Mouse (Mus musculus): ENCODE results near the gene Olfr535. TPM values are rescaled to one million over a fixed set of nuclear protein-coding genes. Genes with fewer than 3 reads are reported as not detected.

Olfr535 gene
- polyA plus RNA-seq (2012; rRNA removed; ENCODE audit: low replicate concordance) = not detected in 2 replicates

DNA sequence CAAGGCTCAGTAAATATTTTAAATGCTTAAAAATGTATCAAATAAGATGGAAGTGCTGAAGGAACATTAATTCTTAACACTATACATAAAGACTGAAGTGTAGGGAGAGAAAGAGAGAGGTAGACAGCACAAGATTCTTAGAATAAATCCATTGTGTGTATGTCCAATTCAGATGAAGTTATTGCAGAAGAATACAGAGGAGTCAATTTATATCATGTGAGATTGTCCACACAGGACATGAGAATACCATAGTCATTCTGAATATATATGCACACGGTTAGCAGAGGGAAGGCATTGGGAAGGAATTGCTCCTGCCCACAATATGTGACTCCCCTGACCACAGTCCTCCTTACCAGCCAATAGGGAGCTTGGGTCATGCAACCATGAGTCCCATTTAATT, at the start of gene Olfr535:
Olfr535 (plus strand) TSS at position 301 of the 400 bp plus-strand sequence.

DNA sequence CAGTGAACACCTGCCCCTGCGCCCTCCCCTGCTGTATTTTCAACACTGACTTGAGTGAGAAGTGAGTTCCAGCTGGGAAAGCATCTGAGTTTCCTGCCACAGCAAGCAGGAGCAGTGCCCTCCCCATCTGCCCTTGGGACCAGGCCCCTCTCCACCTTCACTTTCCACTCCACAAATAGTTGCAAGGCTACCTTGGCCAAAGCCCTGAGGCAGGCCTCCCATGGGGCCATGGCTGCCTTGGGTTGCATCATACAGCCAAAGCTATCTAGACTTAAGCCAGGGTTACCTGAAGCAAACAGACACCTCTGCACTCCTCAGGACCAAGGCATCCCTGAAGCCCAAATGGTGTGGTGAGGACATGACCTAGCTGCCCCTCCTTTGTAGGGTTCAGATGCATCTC, 20.9 kb upstream of the Olfr535 start, which contains the start of gene Olfr533:
Olfr533 (plus strand) TSS at position 301 of the 400 bp plus-strand sequence.

DNA sequence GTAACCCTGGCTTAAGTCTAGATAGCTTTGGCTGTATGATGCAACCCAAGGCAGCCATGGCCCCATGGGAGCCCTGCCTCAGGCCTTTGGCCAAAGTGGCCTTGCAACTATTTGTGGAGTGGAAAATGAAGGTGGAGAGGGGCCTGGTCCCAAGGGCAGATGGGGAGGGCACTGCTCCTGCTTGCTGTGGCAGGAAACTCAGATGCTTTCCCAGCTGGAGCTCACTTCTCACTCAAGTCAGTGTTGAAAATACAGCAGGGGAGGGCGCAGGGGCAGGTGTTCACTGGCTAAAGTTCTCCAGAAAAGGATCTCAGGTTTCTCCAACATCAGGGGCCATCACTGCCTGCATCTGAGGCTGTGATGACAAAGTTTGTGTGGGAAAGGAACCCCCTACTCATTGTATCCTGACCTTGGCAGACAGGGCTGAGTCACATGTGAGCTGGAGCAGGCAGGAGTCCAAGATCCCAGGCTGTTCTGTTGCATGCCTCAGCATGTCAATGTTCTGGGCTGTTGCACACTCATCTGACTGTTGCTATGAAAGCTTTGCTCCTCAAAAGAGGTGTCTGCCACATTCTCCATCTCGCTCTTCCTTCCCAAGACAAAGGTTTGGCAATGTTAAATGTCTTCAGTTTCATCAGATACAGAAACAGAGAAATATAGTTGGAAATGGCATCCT, 23.5 kb downstream of the Olfr535 start, which contains the start of gene Olfr536:
Olfr536 (minus strand) TSS at position 51 of the 676 bp plus-strand sequence.

Other genes starting within 250 kb of the Olfr535 start
- 3.4 and 4.5 TPM in 2 replicates for gene 5830411N06Rik, start 236.9 kb upstream of the Olfr535 start, polyA plus RNA-seq (2012; rRNA removed; ENCODE audit: low replicate concordance)
- gene Olfr525, start 163.4 kb upstream of the Olfr535 start, polyA plus RNA-seq (2012; rRNA removed; ENCODE audit: low replicate concordance) = not detected in 2 replicates
- gene Olfr527, start 150.2 kb upstream of the Olfr535 start, polyA plus RNA-seq (2012; rRNA removed; ENCODE audit: low replicate concordance) = not detected in 2 replicates
- 1.1 and 1.2 TPM in 2 replicates for gene Olfr60, start 122.5 kb upstream of the Olfr535 start, polyA plus RNA-seq (2012; rRNA removed; ENCODE audit: low replicate concordance)
- not detected in 2 replicates for gene Olfr530, start 107.9 kb upstream of the Olfr535 start, polyA plus RNA-seq (2012; rRNA removed; ENCODE audit: low replicate concordance)
- not detected in 2 replicates for gene Olfr531, start 81.3 kb upstream of the Olfr535 start, polyA plus RNA-seq (2012; rRNA removed; ENCODE audit: low replicate concordance)
- gene Olfr532, start 62.6 kb upstream of the Olfr535 start, polyA plus RNA-seq (2012; rRNA removed; ENCODE audit: low replicate concordance) = not detected in 2 replicates
- not detected in 2 replicates for gene Olfr533, start 20.8 kb upstream of the Olfr535 start, polyA plus RNA-seq (2012; rRNA removed; ENCODE audit: low replicate concordance)
- not detected in 2 replicates for gene Olfr536, start 23.2 kb downstream of the Olfr535 start, polyA plus RNA-seq (2012; rRNA removed; ENCODE audit: low replicate concordance)
- gene Olfr538, start 83.7 kb downstream of the Olfr535 start, polyA plus RNA-seq (2012; rRNA removed; ENCODE audit: low replicate concordance) = not detected in 2 replicates
- gene Olfr46, start 117.1 kb downstream of the Olfr535 start, polyA plus RNA-seq (2012; rRNA removed; ENCODE audit: low replicate concordance) = not detected in 2 replicates
- not detected in 2 replicates for gene Olfr61, start 144.8 kb downstream of the Olfr535 start, polyA plus RNA-seq (2012; rRNA removed; ENCODE audit: low replicate concordance)
- not detected in 2 replicates for gene Olfr53, start 162.2 kb downstream of the Olfr535 start, polyA plus RNA-seq (2012; rRNA removed; ENCODE audit: low replicate concordance)
- not detected in 2 replicates for gene Olfr539, start 175.7 kb downstream of the Olfr535 start, polyA plus RNA-seq (2012; rRNA removed; ENCODE audit: low replicate concordance)
- gene Olfr45, start 197.7 kb downstream of the Olfr535 start, polyA plus RNA-seq (2012; rRNA removed; ENCODE audit: low replicate concordance) = not detected in 2 replicates
- gene Olfr541, start 213.1 kb downstream of the Olfr535 start, polyA plus RNA-seq (2012; rRNA removed; ENCODE audit: low replicate concordance) = not detected in 2 replicates